Mouse (Mus musculus) gonadal fat pad, adult 2 months (tissue): ENCODE results near the gene Vps53. TPM values are rescaled to one million over a fixed set of nuclear protein-coding genes. Genes with fewer than 3 reads are reported as not detected.
"Not testable (repeated sequence)": the region's sequence is repeated elsewhere in the genome, so short reads cannot be mapped to it uniquely, and the experiment has no call there.

Experiments
- DNase-seq: peaks from one replicate; pipeline ENCODE4 v3.0.0-alpha.2; 2012; ENCODE audit warnings: low read depth
- polyA plus RNA-seq: library from polyadenylated mRNA; depleted of rRNA; stranded (reverse); fragments of >200 nt; gene quantifications from 2 replicates; pipeline ENCODE4 v1.2.3, GENCODE M21; 2012; rRNA removed

The Vps53 gene
- polyA plus RNA-seq, 1 experiment: 35.1 TPM

DNA sequence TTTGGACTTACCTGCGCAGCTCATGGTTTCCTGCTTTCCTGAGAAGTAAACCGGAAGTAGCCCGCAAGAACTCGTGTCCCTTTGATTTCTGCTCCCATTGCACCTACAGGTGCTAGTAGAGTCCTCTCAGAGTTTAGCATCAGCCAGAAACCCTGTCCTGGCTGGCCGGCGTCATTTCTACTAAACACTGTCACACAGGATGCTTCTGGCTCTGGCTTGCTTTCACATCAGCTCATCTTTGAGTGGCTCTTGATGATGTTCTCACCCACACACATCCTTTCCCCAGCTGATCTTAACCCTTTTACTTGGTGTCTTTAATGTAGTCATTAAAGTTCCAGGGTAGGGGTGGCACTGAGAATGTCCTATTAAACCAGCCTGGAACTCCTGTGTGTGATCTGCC is 164.2 kb downstream of the Vps53 start:
- DNase-seq: no peak

DNA sequence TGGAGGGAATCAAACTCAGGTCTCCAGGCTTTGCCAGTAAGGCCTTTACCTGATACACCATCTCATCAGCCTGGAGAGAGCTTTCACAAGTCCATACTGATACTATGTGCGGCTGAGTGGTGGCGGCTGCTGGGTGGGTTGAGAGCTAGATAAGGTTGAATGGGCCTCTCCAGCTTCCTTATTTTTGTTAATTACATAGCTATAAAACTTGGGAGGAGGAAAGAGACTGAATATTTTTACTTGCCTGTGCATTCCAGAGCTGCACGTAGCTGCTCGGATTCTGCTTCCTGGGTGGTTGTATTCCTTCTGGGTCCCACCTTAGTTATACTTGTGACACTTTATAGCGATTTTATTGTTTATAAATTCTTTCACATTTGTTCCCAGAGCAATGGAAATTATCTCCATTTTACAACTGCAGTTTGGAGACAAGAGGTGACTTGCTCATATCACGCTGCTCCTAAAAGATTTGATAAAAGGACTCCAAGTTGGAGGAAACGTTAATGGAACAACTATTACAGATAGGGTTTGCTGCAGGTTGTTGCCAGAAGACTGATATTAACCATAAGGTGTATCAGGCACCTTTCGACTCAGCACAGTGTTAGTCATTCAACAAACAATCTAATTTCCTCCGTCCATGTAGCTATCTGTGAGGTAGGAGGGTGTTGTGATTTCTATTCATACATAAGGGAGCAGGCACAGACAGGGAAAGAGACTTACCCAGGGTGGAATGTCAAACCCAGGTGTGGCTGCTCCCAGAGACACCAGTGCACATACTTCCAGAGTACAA is 168.4 kb downstream of the Vps53 start:
- DNase-seq: no peak

DNA sequence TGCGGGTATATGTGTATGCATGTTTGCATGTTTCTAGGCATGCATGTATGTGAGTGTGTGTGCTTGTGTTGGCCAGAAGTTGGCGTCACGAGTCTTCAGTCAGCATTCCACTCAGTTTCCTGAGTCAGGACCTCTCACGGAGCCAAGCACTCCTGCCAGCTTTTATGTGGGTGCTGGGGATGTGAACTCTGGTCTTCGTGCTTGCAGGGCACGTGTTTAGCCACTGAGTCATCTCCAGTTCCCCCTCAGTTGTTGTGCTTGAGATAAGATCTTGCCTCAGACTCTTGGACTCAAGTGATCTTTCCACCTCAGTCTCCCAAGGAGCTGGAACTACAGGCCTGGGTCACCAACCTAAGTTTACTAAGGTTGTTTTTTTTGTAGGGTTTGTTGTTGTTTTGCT is 170.3 kb downstream of the Vps53 start:
- DNase-seq: no peak

DNA sequence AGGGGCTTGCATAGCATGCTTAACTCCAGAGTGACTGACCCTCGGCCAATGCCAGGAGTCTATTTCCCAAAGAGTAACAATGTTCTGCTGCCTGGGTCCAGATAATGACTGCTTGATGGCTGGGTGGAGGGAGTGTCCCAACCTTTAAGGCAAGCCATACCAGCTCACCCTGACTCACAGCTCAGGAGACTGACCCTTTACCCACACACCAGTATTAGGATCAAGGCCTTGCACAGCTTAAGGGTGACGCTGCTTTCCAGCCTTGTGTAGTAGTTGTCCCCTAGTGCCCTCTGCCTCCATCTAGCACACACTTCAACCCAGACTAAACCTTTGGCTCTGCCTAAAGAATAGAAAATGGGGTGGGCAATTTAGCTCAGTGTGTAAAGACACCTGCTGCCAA is 171.3 kb downstream of the Vps53 start:
- DNase-seq: no peak

DNA sequence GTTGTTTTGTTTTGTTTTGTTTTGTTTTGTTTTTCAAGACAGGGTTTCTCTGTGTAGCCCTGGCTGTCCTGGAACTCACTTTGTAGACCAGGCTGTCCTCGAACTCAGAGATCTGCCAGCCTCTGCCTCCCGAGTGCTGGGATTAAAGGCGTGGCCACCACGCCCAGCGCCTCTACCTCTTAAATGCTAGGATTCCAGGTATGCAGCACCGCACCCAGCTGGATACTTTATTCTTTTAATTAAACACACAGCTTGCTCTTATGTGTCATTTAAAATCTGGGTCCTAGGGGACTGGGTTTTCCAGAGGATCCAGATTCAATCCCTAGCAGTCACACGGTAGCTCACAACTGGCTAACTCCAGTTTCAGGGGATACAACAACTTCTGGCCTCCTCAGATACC is 175.2 kb downstream of the Vps53 start:
- not testable (repeated sequence) for DNase-seq

DNA sequence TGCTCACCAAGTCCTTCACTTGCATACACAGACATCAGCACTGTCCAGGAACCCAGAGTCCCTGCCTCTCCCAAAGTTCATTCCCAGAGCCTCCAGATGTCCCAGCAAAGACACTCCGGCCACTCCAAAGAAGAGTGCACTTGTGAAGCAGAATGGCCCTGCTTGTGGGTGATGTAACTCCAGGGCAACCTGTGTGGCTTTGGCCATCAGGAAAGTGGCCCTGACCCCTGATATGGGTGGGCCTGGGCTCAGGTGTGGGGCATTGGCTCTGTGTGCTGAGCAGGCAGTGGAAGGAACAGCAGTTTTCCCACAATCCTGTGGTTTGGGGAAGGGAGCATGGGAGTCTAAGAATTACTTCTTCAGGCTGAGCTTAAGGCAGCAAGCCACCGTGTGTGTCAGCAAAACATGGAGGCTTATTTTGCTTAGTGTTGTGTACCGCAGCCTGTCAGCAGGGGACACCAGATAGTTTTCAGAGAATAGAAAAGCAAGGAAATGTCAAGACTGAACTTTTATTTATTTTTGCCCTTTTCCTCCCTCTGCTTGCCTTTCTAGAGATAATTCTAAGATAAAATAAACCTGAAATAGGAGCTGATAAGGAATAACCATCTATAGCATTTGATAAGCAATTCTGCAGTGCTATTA is 178.1 kb downstream of the Vps53 start:
- DNase-seq: no peak

DNA sequence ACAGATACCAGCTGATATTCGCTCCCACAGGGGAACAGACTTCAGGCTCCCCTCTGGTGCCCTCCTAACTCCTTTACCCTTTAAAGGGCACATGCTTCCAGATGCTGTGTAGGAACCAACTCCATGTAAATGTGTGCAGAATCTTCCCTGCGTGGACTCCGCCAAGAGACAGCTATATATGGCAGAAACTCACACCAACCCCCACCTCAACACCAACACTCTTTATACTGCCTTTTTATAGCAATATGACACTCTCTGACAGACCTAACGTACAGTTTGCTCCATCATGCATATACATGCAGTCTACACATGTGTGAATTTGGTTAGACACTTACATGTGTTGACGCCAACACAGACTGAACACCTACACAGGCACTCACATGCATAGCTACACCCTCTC is 178.7 kb downstream of the Vps53 start:
- no peak for DNase-seq

DNA sequence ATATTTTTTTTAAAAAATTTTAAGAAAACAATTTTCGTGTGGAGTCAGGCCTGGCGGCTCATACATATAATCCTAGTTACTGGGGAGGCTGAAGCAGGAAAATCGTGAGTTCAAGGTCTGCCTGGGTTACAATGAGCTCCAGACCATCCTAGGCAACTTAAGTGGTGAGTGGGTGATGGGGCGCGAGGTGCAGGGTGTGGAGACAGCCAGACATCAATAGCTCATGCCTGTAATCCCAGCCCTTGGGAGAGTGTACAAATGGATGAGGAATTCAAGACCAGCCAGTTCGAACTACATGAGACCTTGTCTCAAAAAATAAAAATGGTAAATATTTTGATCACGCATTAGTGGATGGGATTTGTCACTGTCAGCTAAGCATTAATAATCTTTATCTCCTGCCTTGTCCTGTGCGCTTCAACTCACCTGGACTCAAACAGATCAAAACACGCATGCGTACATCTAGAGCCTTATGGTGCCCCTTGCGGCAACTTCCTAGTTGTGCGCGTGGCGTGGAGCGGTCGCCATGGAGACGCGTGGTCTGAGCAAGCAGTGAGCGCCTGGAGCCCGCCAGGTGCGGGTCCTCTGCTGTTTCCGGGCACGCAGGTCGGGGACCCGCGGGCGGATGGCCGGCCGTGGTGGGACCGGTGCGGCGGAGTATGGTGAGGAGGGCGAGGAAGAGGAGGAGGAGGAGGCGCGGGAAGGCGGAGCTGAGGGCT is 179.8 kb downstream of the Vps53 start, which contains the start of gene 1700016K19Rik:
Gene 1700016K19Rik, plus strand, starts transcription at position 473 of the 716 bp plus-strand sequence.
- no peak for DNase-seq

Other genes starting within 250 kb of the Vps53 start
- 5.7 and 6.5 TPM in 2 replicates for gene Rph3al, start 241.2 kb downstream of the Vps53 start, polyA plus RNA-seq
- gene 1700016K19Rik, start 179.7 kb downstream of the Vps53 start, polyA plus RNA-seq: 2.0 and 5.4 TPM in 2 replicates
- 27.2 and 44.8 TPM in 2 replicates for gene Rflnb, start 151.9 kb downstream of the Vps53 start, polyA plus RNA-seq
- gene Fam57a, start within 50 bp of the Vps53 start, polyA plus RNA-seq: 5.8 and 9.2 TPM in 2 replicates
- gene Dbil5, start 38.0 kb upstream of the Vps53 start, polyA plus RNA-seq: 23.3 and 26.9 TPM in 2 replicates
- 7.5 and 10.6 TPM in 2 replicates for gene Gemin4, start 38.0 kb upstream of the Vps53 start, polyA plus RNA-seq
- 3.9 and 6.4 TPM in 2 replicates for gene Mrm3, start 64.1 kb upstream of the Vps53 start, polyA plus RNA-seq
- 17.5 and 24.6 TPM in 2 replicates for gene Glod4, start 64.1 kb upstream of the Vps53 start, polyA plus RNA-seq
- gene Nxn, start 219.5 kb upstream of the Vps53 start, polyA plus RNA-seq: 21.9 and 22.2 TPM in 2 replicates
- 10.4 and 15.2 TPM in 2 replicates for gene Timm22, start 227.3 kb upstream of the Vps53 start, polyA plus RNA-seq